Mouse (Mus musculus): ENCODE data around the gene Elmsan1. TPM values are rescaled to one million over a fixed set of nuclear protein-coding genes. Genes with fewer than 3 reads are reported as not detected.

Elmsan1 gene
- 1 to 10 TPM in 1 of 2 experiments, under 1 TPM in 1; 0.90 to 5.3 TPM for polyA plus RNA-seq (2012; fragmentation: generic; extraction: Trizol)

DNA sequence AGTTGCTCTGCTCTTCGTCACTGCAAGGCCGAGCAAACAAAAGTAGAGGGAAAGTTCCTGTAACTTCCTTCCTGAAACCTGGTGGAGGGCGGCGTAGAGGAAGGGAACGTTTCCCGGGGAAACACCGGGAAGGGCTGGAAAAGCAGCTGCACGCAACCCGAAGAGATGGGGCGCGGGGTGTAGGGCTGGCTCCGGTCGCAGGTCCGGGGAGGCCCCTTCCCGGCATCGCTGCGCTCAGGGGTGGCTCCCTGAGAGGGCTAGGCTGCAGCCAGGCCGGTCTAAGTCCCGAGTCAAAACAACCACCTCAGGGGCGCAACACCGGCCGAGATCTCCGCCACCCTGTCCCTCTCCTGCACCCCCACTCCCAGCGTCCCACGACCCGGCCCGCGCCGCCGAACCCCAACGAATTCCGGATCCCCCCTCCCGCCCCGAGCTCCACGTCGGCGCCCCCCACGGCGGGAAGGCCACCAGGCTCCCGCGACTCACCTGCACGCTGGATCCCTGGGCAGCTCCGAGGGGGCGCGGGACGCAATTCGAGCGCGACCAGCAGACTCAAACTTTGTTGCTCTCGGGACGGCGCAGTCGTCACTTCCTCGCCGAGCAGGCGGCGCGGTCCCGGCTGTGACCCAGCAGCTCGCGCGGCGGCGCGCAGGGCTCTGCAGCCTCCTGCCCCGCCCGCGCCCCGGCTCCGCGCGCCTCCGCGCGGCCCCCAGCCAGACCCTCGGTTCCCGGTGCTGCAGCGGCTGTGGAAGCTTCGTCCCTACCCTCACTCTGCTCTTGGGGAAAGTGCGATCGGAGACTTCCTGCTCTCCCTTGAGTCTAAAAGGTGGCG is at the start of gene Elmsan1:
Gene Elmsan1 (minus strand): TSS at position 593 of the 832 bp plus-strand sequence.

DNA sequence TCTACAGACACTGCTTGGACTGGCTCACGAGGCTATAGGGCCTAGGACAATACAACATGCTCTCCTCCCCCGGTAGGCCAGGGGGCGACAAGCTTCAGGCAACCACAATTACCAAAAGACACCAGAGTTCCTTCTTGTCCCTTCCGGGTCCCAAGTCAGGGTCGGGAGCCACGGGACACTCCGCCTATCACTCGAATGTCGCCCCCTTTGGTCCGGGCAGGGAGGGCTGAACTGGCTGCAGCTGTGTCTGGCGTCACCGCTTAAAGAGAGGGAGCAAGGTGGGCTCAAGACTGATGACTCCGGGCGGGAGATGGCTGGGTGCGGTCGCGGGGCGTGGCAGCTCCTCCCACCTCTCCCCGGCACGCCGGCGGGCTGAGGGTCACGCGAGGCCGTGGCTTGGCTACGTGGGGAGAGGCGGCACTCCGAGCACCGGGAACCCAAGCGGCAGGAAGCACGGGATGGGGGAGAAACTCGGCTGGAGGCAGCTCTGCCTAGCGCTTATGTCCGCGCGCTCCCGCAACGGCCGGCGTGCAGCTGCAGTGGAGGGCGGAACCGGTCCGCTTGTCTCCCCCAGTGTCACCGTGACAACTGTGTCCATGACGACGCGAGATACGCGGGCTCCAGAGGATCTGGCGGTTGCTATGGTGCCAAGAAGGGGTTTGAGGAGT is 70.6 kb downstream of the Elmsan1 start, which contains the start of gene Pnma1:
Gene Pnma1 (minus strand): TSS at position 536 of the 668 bp plus-strand sequence.

DNA sequence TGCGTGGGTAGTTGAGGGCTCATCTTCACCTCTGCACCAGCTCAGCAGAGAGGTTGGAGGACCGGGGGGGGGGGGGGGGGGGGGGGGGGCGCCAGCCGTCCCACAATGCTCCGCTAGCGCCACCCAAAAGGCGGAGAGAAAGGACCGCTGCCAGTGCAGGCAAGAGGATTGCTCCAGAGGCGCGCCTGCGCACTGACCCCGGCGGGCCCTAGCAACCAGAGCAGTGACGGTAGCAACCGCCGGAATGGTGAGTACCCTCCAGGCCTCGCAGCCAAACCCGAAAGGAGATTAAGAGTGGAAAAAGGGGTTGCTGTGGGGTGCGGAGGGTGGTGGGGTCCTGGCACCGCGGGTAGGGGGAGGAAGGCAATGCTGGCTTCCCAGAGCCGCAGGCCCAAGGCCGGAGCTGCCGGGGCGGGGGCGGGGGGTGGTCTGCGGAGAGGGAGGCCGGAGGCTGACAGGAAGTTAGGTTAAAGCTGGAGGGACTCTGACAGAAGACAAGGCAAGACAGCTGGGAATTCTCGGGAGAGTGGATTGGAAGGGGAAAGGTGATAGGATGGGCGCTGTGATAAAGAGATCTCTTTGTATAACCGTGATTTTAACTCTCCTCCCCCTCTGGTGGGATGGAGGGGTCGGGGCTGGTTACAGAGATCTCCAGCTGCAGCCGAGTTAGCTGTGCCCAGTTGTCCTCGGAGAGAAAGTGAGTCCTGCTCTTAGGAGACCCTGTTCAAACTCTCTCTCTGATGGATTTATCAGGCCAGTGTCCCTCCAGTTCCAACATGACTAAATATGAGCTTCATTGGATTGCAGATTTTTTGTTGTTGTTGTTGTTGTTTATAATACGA is 104.3 kb downstream of the Elmsan1 start, which contains the start of gene Dnal1:
Gene Dnal1 (plus strand): TSS at position 214 of the 842 bp plus-strand sequence.

DNA sequence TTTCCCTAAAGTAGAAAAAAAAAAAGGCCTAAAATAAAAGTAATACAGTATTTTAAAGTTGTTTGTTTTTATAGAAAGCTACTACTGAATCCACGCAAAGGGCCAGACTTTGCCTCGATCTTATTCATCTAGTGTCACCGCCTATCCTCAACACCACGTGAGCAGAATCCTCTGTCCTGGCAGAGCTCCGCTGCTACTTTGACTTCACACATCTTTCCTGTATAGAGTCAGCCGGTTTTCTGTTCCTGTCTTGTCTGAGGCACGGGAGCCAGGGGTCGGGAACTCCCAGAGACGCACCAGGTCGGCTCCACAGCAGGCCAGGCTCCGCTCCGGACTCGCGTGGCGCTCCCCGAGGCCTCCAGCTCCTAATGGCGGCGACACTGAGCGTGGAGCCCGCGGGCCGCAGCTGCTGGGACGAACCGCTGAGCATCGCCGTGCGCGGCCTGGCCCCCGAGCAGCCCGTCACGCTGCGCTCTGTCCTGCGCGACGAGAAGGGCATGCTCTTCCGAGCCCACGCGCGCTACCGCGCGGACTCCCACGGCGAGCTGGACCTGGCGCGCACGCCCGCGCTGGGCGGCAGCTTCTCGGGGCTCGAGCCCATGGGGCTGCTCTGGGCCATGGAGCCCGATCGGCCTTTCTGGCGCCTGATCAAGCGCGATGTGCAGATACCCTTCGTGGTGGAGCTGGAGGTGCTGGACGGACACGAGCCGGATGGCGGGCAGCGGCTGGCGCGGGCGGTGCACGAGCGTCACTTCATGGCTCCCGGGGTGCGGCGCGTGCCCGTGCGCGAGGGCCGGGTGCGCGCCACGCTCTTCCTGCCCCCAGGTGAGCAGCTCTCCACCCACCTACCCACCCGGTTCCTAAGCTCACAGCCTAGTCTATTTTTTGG is 117.8 kb downstream of the Elmsan1 start, which contains the start of gene Acot6:
Gene Acot6 (plus strand): TSS at position 51 of the 889 bp plus-strand sequence.

Other genes starting within 250 kb of the Elmsan1 start
- gene Heatr4, start 234.0 kb downstream of the Elmsan1 start, polyA plus RNA-seq (2012; fragmentation: generic; extraction: Trizol), result not detected
- gene Acot2, start 231.0 kb downstream of the Elmsan1 start, polyA plus RNA-seq (2012; fragmentation: generic; extraction: Trizol), result 1 to 10 TPM in 1 of 2 experiments, under 1 TPM in 1; 0.28 to 8.4 TPM
- gene Acot1, start 209.4 kb downstream of the Elmsan1 start, polyA plus RNA-seq (2012; fragmentation: generic; extraction: Trizol), result under 1 TPM in 1 of 2 experiments, not detected in 1; 0.11 TPM
- not detected for gene Acot4, start 180.5 kb downstream of the Elmsan1 start, polyA plus RNA-seq (2012; fragmentation: generic; extraction: Trizol)
- gene Gm49366, start 179.9 kb downstream of the Elmsan1 start, polyA plus RNA-seq (2012; fragmentation: generic; extraction: Trizol), result not detected
- not detected for gene Acot3, start 166.7 kb downstream of the Elmsan1 start, polyA plus RNA-seq (2012; fragmentation: generic; extraction: Trizol)
- not detected for gene Acot5, start 149.6 kb downstream of the Elmsan1 start, polyA plus RNA-seq (2012; fragmentation: generic; extraction: Trizol)
- gene Acot6, start 118.2 kb downstream of the Elmsan1 start, polyA plus RNA-seq (2012; fragmentation: generic; extraction: Trizol), result not detected
- gene Dnal1, start 104.5 kb downstream of the Elmsan1 start, polyA plus RNA-seq (2012; fragmentation: generic; extraction: Trizol), result 1 to 10 TPM in 1 of 2 experiments, under 1 TPM in 1; 0.30 to 4.2 TPM
- under 1 TPM; 0.04 to 0.60 TPM for gene Pnma1, start 70.4 kb downstream of the Elmsan1 start, polyA plus RNA-seq (2012; fragmentation: generic; extraction: Trizol)
- under 1 TPM; 0.14 to 0.72 TPM for gene Ptgr2, start 66.4 kb upstream of the Elmsan1 start, polyA plus RNA-seq (2012; fragmentation: generic; extraction: Trizol)
- 10 to 100 TPM in 1 of 2 experiments, 1 to 10 TPM in 1; 4.7 to 17.6 TPM for gene Zfp410, start 98.0 kb upstream of the Elmsan1 start, polyA plus RNA-seq (2012; fragmentation: generic; extraction: Trizol)
- 10 to 100 TPM; 27.8 to 35.6 TPM for gene Coq6, start 142.8 kb upstream of the Elmsan1 start, polyA plus RNA-seq (2012; fragmentation: generic; extraction: Trizol)
- gene Fam161b, start 143.0 kb upstream of the Elmsan1 start, polyA plus RNA-seq (2012; fragmentation: generic; extraction: Trizol), result under 1 TPM; 0.07 to 0.90 TPM
- gene Entpd5, start 190.1 kb upstream of the Elmsan1 start, polyA plus RNA-seq (2012; fragmentation: generic; extraction: Trizol), result 1 to 10 TPM in 1 of 2 experiments, under 1 TPM in 1; 0.91 to 3.7 TPM
- under 1 TPM; 0.02 to 0.41 TPM for gene Bbof1, start 190.2 kb upstream of the Elmsan1 start, polyA plus RNA-seq (2012; fragmentation: generic; extraction: Trizol)
- 1 to 10 TPM in 1 of 2 experiments, under 1 TPM in 1; 0.15 to 1.2 TPM for gene Rnf113a2, start 198.3 kb upstream of the Elmsan1 start, polyA plus RNA-seq (2012; fragmentation: generic; extraction: Trizol)
- gene Aldh6a1, start 232.1 kb upstream of the Elmsan1 start, polyA plus RNA-seq (2012; fragmentation: generic; extraction: Trizol), result 1 to 10 TPM in 1 of 2 experiments, under 1 TPM in 1; 0.15 to 7.4 TPM
- 1 to 10 TPM in 1 of 2 experiments, under 1 TPM in 1; 0.30 to 2.5 TPM for gene Lin52, start 232.5 kb upstream of the Elmsan1 start, polyA plus RNA-seq (2012; fragmentation: generic; extraction: Trizol)